Mouse (Mus musculus): ENCODE results near the gene Metrnl. TPM values are rescaled to one million over a fixed set of nuclear protein-coding genes. Genes with fewer than 3 reads are reported as not detected.
"Not testable (repeated sequence)": the region's sequence is repeated elsewhere in the genome, so short reads cannot be mapped to it uniquely, and the experiment has no call there.

Gene Metrnl
- total and polyA plus RNA-seq, 3 experiments: 18.0 to 21.2 (median 20.4) TPM

DNA sequence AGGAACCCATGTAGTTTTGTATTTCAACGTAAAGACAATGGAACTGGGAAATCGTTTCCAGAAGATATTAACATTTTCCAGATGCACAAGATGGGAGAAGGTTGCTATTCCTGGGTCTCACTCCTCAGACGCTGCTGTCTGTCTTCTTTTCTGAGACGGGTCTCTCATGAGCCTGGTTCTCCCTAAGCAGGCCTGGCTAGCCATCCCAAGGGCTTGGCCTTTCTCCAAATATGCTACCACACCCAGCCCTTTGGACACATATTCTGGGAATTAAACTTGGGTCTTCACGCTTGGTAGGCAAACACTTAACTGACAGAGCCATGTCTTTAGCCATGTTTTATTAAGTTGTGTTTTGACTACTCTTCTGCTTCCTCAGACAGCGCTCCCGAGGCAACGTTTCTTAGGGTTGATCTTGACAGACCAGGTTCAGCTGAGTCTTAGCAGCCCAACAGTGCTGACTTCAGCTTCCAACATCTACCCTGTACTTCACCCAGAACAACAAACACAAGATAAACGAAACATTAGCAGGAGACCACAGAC lies 46.9 kb upstream of the Metrnl start:
- peaks cover 2% of the 10 kb centered on the region; the same call in 1 of the 2 replicates for H3K36me3 ChIP-seq (ENCODE audit: control insufficient read depth, insufficient read depth, low read length)
- DNase-seq: no peak

GRCm38 (mm10) chr11:121655166-121655806 lies 46.1 kb upstream of the Metrnl start:
- Histone ChIP-seq H3K36me3 (ENCODE audit: control insufficient read depth, insufficient read depth, low read length) (peaks cover 2% of the 10 kb centered on the region; the same call in 1 of the 2 replicates), H3K4me3 (no peak overlapping the region), H3K27me3 (ENCODE audit: control insufficient read depth, insufficient read depth, low read length) (no peaks in the 10 kb centered on the region), H3K9ac (ENCODE audit: low read depth, low read length) (no peak overlapping the region), H3K79me2 (replicated peaks; ENCODE audit: control insufficient read depth, insufficient read depth, low read length) (no peaks in the 10 kb centered on the region), H3K27ac (no peak overlapping the region), H3K4me1 (ENCODE audit: control insufficient read depth, insufficient read depth, low read length) (peaks cover 12% of the 10 kb centered on the region)
- 56% methylated on average over 6 of the region's 6 CpGs for WGBS
- intact Hi-C loops (cut with DNase I): loop anchor here (5.0 kb wide), 1 partner anchor 87 kb away; no protein-coding TSS in a partner anchor
- DNase-seq: no peak
- TF ChIP-seq CTCF (IDR thresholded peaks at IDR 0.05) (no peak), POLR2A (IDR thresholded peaks at IDR 0.05; ENCODE audit: insufficient read depth, low read depth, low read length) (no peak), EP300 (IDR thresholded peaks at IDR 0.05; ENCODE audit: insufficient read depth, low read depth, low read length) (no peak)

More for the DNA sequence above, 46.9 kb upstream of the Metrnl start:
- Histone ChIP-seq H3K4me1 (ENCODE audit: control insufficient read depth, insufficient read depth, low read length) (peaks cover 12% of the 10 kb centered on the region), H3K4me3 (no peak overlapping the region), H3K27me3 (ENCODE audit: control insufficient read depth, insufficient read depth, low read length) (no peaks in the 10 kb centered on the region), H3K79me2 (replicated peaks; ENCODE audit: control insufficient read depth, insufficient read depth, low read length) (no peaks in the 10 kb centered on the region), H3K9ac (ENCODE audit: low read depth, low read length) (no peak overlapping the region), H3K27ac (no peak overlapping the region)
- no peak for TF ChIP-seq CTCF (IDR thresholded peaks at IDR 0.05)
- 67% methylated on average over 9 of the region's 9 CpGs for WGBS
- intact Hi-C loops (cut with DNase I): loop anchor here (5.0 kb wide), 1 partner anchor 48 kb away; the partner anchor contains the start of gene Metrnl

DNA sequence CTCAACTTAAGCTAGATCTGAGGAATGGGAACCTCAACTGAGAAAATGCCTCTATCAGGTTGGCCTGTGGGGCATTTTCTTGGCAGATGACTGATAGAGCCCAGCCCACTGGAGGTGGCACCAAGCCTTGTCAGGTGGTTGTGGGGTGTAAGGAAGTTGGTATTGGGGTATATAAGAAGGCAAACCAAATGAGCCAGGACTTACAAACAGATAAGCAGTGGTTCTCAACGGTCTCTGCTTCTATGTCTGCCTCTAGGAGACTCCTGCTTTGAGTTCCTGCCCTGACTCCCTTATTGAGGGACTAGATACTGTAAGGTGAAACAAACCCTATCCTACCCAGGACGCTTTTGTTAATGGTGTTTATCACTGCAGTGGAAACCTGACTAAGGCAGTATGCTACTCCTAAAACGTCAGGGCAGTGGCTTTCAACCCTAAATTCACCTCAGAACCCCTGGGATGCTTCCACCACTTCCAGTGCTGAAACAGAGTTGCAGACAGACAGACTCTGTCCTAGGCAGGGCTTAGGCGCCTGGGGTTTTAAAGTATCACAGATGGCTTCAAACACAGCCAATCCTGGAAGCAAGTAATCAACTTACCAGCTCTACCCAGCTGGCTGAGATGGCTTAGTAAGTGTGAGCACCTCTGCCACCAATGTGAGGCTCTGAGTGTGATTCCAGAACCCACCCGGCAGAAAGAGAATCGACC lies 45.4 kb upstream of the Metrnl start:
- Histone ChIP-seq H3K27ac (no peak overlapping the region), H3K27me3 (ENCODE audit: control insufficient read depth, insufficient read depth, low read length) (no peaks in the 10 kb centered on the region), H3K36me3 (ENCODE audit: control insufficient read depth, insufficient read depth, low read length) (peaks cover 2% of the 10 kb centered on the region; the same call in 1 of the 2 replicates), H3K4me3 (no peak overlapping the region), H3K4me1 (ENCODE audit: control insufficient read depth, insufficient read depth, low read length) (peaks cover 12% of the 10 kb centered on the region), H3K9ac (ENCODE audit: low read depth, low read length) (no peak overlapping the region), H3K79me2 (replicated peaks; ENCODE audit: control insufficient read depth, insufficient read depth, low read length) (no peaks in the 10 kb centered on the region)
- intact Hi-C loops (cut with DNase I): loop anchor here (5.0 kb wide), 1 partner anchor 86 kb away; no protein-coding TSS in a partner anchor
- DNase-seq: no peak
- 80% methylated on average over 6 of the region's 6 CpGs for WGBS
- TF ChIP-seq CTCF (IDR thresholded peaks at IDR 0.05): no peak
- no peak for TF ChIP-seq POLR2A (IDR thresholded peaks at IDR 0.05; ENCODE audit: insufficient read depth, low read depth, low read length)
- no peak for TF ChIP-seq EP300 (IDR thresholded peaks at IDR 0.05; ENCODE audit: insufficient read depth, low read depth, low read length)

DNA sequence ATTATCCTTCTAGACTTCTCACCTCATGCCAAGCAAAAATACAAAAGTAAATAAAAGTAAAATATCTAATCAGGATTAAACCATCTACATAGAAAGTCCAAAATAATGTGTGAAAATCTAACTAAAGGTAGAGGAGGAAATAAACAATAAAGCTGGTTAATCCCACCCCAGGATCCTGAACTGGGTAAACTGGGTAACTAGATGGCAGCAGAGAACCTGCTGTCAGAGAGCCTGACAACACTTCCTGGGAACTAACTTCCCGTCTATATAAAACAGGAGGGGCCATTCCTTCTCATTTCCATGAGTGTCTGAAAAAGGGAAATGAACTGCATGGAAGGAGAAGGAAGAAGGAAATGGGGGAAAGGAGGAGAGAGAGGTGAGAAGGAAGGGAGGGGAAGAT lies 43.2 kb upstream of the Metrnl start:
- Histone ChIP-seq H3K4me1 (ENCODE audit: control insufficient read depth, insufficient read depth, low read length) (peaks cover 10% of the 10 kb centered on the region), H3K36me3 (ENCODE audit: control insufficient read depth, insufficient read depth, low read length) (peaks cover 2% of the 10 kb centered on the region; the same call in 1 of the 2 replicates), H3K4me3 (no peak overlapping the region), H3K27me3 (ENCODE audit: control insufficient read depth, insufficient read depth, low read length) (no peaks in the 10 kb centered on the region), H3K79me2 (replicated peaks; ENCODE audit: control insufficient read depth, insufficient read depth, low read length) (no peaks in the 10 kb centered on the region), H3K27ac (no peak overlapping the region), H3K9ac (ENCODE audit: low read depth, low read length) (no peak overlapping the region)
- intact Hi-C loops (cut with DNase I): loop anchor here (5.0 kb wide), 1 partner anchor 84 kb away; no protein-coding TSS in a partner anchor
- 3% methylated on average over 1 of the region's 1 CpGs for WGBS
- no peak for DNase-seq
- TF ChIP-seq POLR2A (IDR thresholded peaks at IDR 0.05; ENCODE audit: insufficient read depth, low read depth, low read length) (no peak), EP300 (IDR thresholded peaks at IDR 0.05; ENCODE audit: insufficient read depth, low read depth, low read length) (no peak), CTCF (IDR thresholded peaks at IDR 0.05) (peak; percentile 65)

- H3K9ac ChIP-seq (ENCODE audit: low read depth, low read length); H3K27ac ChIP-seq; H3K27me3 ChIP-seq (ENCODE audit: control insufficient read depth, insufficient read depth, low read length); DNase-seq; H3K36me3 ChIP-seq (ENCODE audit: control insufficient read depth, insufficient read depth, low read length); H3K79me2 ChIP-seq (replicated peaks; ENCODE audit: control insufficient read depth, insufficient read depth, low read length); H3K4me3 ChIP-seq; intact Hi-C loops (cut with DNase I); H3K4me1 ChIP-seq (ENCODE audit: control insufficient read depth, insufficient read depth, low read length): not testable (repeated sequence)
- WGBS: 94% methylated on average over 2 of the region's 2 CpGs
These were observed 40.7 kb upstream of the Metrnl start for GRCm38 (mm10) chr11:121660604-121661003.

- Histone ChIP-seq H3K4me3 (no peak overlapping the region), H3K9ac (ENCODE audit: low read depth, low read length) (no peak overlapping the region), H3K79me2 (replicated peaks; ENCODE audit: control insufficient read depth, insufficient read depth, low read length) (no peaks in the 10 kb centered on the region), H3K36me3 (ENCODE audit: control insufficient read depth, insufficient read depth, low read length) (peaks cover 2% of the 10 kb centered on the region; the same call in 1 of the 2 replicates), H3K27me3 (ENCODE audit: control insufficient read depth, insufficient read depth, low read length) (no peaks in the 10 kb centered on the region), H3K27ac (no peak overlapping the region), H3K4me1 (ENCODE audit: control insufficient read depth, insufficient read depth, low read length) (peaks cover 4% of the 10 kb centered on the region)
- DNase-seq: no peak
- intact Hi-C loops (cut with DNase I): no loop called here
- TF ChIP-seq POLR2A (IDR thresholded peaks at IDR 0.05; ENCODE audit: insufficient read depth, low read depth, low read length): no peak
- TF ChIP-seq CTCF (IDR thresholded peaks at IDR 0.05): no peak
- TF ChIP-seq EP300 (IDR thresholded peaks at IDR 0.05; ENCODE audit: insufficient read depth, low read depth, low read length): no peak
- WGBS: 69% methylated on average over 2 of the region's 2 CpGs
These were observed 40.2 kb upstream of the Metrnl start for GRCm38 (mm10) chr11:121661116-121661515.
